Mouse (Mus musculus): ENCODE data around the gene Slit3. TPM values are rescaled to one million over a fixed set of nuclear protein-coding genes. Genes with fewer than 3 reads are reported as not detected.

Gene Slit3
- polyA plus RNA-seq, 2 experiments: 0.20 to 0.23 TPM

DNA sequence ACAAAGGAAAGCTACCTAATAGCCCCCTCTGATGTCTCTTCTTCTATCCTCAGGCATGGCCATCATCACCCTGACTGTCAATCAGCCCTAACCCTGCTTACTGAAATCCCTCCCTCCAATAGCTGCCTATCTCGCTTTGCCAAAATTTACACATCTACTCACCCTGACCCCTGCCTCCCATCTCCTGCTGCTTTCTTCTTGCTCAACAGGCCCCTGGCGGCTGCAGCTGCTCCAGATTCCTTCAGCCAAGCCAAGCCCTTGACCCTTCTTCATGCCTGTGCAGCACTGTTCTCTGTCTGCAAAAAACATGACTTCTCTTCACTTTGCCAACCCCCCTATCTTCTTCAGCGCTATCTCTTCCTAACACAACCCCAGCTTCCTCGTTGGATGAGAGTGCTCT, 245.6 kb downstream of the Slit3 start:
- Histone ChIP-seq H3K4me2 (ENCODE audit: low read depth) (no peak overlapping the region), H3K4me3 (ENCODE audit: insufficient read depth in 1 of 2, low read depth in 2 of 2, low read length in 2 of 2) (no peak overlapping the region), H3K4me1 (replicated peaks; ENCODE audit: control insufficient read depth in 2 of 2, insufficient read depth in 2 of 2, low read length in 1 of 2) (no peaks in the 10 kb centered on the region; a peak in 1 of 4 replicates), H3K9ac (replicated peaks) (no peak overlapping the region), H3K27ac (no peak overlapping the region), H3K9me3 (ENCODE audit: control insufficient read depth, low read length) (no peaks in the 10 kb centered on the region), H3K27me3 (ENCODE audit: control insufficient read depth, insufficient read depth, low read length) (no peaks in the 10 kb centered on the region), H3K36me3 (replicated peaks; ENCODE audit: control insufficient read depth, insufficient read depth, low read depth) (no peaks in the 10 kb centered on the region)
- DNase-seq (ENCODE audit: low read depth in 3 of 3, low spot score in 3 of 3) (no peak), ATAC-seq (ENCODE audit: insufficient read depth) (no peak)
- no peak for TF ChIP-seq CTCF (IDR thresholded peaks at IDR 0.05; ENCODE audit: low read depth)
- no peak for TF ChIP-seq EP300 (IDR thresholded peaks at IDR 0.05; ENCODE audit: low read depth)
- WGBS (ENCODE audit: insufficient replicate concordance): 49% methylated on average over 4 of the region's 4 CpGs

DNA sequence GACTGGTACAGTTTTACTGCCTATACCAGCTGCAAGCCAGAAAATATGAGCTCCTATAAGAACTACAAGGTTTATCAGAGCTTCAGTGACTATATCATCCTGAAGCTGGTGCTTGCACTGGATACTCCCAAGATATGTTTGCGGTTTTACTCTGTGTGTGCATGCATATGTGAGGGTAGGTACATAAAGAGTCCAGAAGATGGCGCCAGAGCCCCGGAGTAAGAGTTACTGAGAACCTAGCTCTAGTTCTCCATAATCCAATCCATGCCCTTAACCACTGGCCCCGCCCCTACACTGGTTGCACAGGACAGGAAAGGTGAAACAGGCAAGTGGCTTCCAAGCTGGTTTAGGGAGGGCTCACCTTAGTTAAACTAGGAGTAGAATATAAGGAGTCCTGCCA, 246.2 kb downstream of the Slit3 start:
- no peak overlapping the region for H3K9ac ChIP-seq (replicated peaks)
- ATAC-seq (ENCODE audit: insufficient read depth): no peak
- 58% methylated on average over 4 of the region's 4 CpGs for WGBS (ENCODE audit: insufficient replicate concordance)

DNA sequence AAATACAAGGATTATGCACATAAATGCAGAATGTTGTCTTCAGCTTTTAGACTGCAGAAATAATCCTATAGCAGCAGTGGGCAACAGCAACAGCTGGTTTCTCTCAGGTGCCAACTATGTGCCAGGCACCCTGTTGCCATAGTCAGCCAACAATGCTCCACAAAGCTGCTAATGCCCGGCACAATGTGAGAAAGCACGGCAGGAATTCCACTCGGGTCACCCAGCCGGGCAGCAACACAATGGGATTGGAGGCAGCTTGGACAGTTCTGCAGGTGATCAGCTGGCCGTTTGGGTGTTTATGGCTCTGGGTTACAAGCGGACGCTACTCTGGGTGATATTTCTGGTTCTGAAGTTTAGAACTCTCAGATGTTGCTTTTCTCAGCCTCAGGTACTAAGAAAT, 248.9 kb downstream of the Slit3 start:
- Histone ChIP-seq H3K4me3 (ENCODE audit: insufficient read depth in 1 of 2, low read depth in 2 of 2, low read length in 2 of 2) (no peak overlapping the region), H3K4me2 (ENCODE audit: low read depth) (no peak overlapping the region), H3K27ac (no peak overlapping the region), H3K36me3 (replicated peaks; ENCODE audit: control insufficient read depth, insufficient read depth, low read depth) (no peaks in the 10 kb centered on the region), H3K9me3 (ENCODE audit: control insufficient read depth, low read length) (no peaks in the 10 kb centered on the region), H3K4me1 (replicated peaks; ENCODE audit: control insufficient read depth in 2 of 2, insufficient read depth in 2 of 2, low read length in 1 of 2) (no peaks in the 10 kb centered on the region; a peak in 1 of 4 replicates), H3K27me3 (ENCODE audit: control insufficient read depth, insufficient read depth, low read length) (no peaks in the 10 kb centered on the region), H3K9ac (replicated peaks) (no peak overlapping the region)
- no peak for TF ChIP-seq EP300 (IDR thresholded peaks at IDR 0.05; ENCODE audit: low read depth)
- TF ChIP-seq CTCF (IDR thresholded peaks at IDR 0.05; ENCODE audit: low read depth): no peak
- no peak for ATAC-seq (ENCODE audit: insufficient read depth)
- no peak for DNase-seq (ENCODE audit: low read depth in 3 of 3, low spot score in 3 of 3)
- 36% methylated on average over 7 of the region's 7 CpGs for WGBS (ENCODE audit: insufficient replicate concordance)

More for the DNA sequence above, 246.2 kb downstream of the Slit3 start:
- no peak for TF ChIP-seq EP300 (IDR thresholded peaks at IDR 0.05; ENCODE audit: low read depth)
- no peak for TF ChIP-seq CTCF (IDR thresholded peaks at IDR 0.05; ENCODE audit: low read depth)
- no peaks in the 10 kb centered on the region for H3K36me3 ChIP-seq (replicated peaks; ENCODE audit: control insufficient read depth, insufficient read depth, low read depth)
- no peaks in the 10 kb centered on the region for H3K9me3 ChIP-seq (ENCODE audit: control insufficient read depth, low read length)
- H3K4me2 ChIP-seq (ENCODE audit: low read depth): no peak overlapping the region
- H3K27ac ChIP-seq: no peak overlapping the region
- no peak overlapping the region for H3K4me3 ChIP-seq (ENCODE audit: insufficient read depth in 1 of 2, low read depth in 2 of 2, low read length in 2 of 2)
- no peak for DNase-seq (ENCODE audit: low read depth in 3 of 3, low spot score in 3 of 3)
- no peaks in the 10 kb centered on the region for H3K27me3 ChIP-seq (ENCODE audit: control insufficient read depth, insufficient read depth, low read length)
- H3K4me1 ChIP-seq (replicated peaks; ENCODE audit: control insufficient read depth in 2 of 2, insufficient read depth in 2 of 2, low read length in 1 of 2): no peaks in the 10 kb centered on the region; a peak in 1 of 4 replicates

DNA sequence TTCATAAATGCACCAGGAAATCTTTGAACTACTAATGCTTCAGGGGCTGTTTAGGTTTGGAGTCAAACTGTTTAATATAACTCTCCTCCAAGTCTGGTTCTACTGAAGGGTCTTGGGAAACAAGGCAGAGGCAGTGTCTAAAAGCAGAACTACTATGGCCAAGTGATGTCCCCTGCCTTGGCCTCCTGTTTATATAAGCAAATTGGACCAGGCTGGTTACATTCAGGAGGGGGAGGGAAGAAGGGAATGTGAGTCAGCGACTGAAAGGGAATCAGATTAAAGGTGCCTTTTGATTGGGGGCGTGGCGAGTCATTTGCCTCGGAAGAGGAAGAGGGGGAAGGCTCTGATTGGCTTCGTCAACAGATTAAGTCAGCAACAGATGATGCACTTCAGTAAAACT, 249.7 kb downstream of the Slit3 start:
- H3K36me3 ChIP-seq (replicated peaks; ENCODE audit: control insufficient read depth, insufficient read depth, low read depth): no peaks in the 10 kb centered on the region
- no peak overlapping the region for H3K9ac ChIP-seq (replicated peaks)
- no peak for DNase-seq (ENCODE audit: low read depth in 3 of 3, low spot score in 3 of 3)
- H3K4me1 ChIP-seq (replicated peaks; ENCODE audit: control insufficient read depth in 2 of 2, insufficient read depth in 2 of 2, low read length in 1 of 2): no peaks in the 10 kb centered on the region; a peak in 1 of 4 replicates
- 21% methylated on average over 5 of the region's 5 CpGs for WGBS (ENCODE audit: insufficient replicate concordance)
- H3K4me2 ChIP-seq (ENCODE audit: low read depth): no peak overlapping the region
- no peak overlapping the region for H3K27ac ChIP-seq
- H3K9me3 ChIP-seq (ENCODE audit: control insufficient read depth, low read length): no peaks in the 10 kb centered on the region
- H3K27me3 ChIP-seq (ENCODE audit: control insufficient read depth, insufficient read depth, low read length): no peaks in the 10 kb centered on the region
- no peak for ATAC-seq (ENCODE audit: insufficient read depth)
- no peak for TF ChIP-seq CTCF (IDR thresholded peaks at IDR 0.05; ENCODE audit: low read depth)
- TF ChIP-seq EP300 (IDR thresholded peaks at IDR 0.05; ENCODE audit: low read depth): no peak
- no peak overlapping the region for H3K4me3 ChIP-seq (ENCODE audit: insufficient read depth in 1 of 2, low read depth in 2 of 2, low read length in 2 of 2)

DNA sequence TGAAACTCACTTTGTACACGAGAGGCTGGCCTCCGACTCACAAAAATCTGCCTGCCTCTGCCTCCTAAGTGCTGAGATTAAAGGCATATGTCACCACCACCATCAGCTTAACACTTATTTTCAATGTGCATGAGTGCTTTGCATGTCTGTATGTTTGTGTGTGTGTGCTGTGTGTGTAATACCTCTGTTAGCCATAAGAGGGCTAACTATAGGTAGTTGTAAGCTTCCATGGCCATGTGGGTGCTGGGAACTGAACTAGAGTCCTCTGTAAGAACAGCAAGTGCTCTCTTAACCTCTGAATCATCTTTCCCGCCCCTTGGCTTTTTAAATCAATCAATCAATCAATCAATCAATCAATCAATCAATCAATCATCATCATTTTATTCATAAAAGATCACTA, 251.4 kb downstream of the Slit3 start:
- 56% methylated on average over 3 of the region's 3 CpGs for WGBS (ENCODE audit: insufficient replicate concordance)
- Histone ChIP-seq H3K27me3 (ENCODE audit: control insufficient read depth, insufficient read depth, low read length) (no peaks in the 10 kb centered on the region), H3K9ac (replicated peaks) (no peak overlapping the region), H3K9me3 (ENCODE audit: control insufficient read depth, low read length) (no peaks in the 10 kb centered on the region), H3K4me1 (replicated peaks; ENCODE audit: control insufficient read depth in 2 of 2, insufficient read depth in 2 of 2, low read length in 1 of 2) (no peaks in the 10 kb centered on the region; a peak in 1 of 4 replicates), H3K36me3 (replicated peaks; ENCODE audit: control insufficient read depth, insufficient read depth, low read depth) (no peaks in the 10 kb centered on the region), H3K4me3 (ENCODE audit: insufficient read depth in 1 of 2, low read depth in 2 of 2, low read length in 2 of 2) (no peak overlapping the region), H3K27ac (no peak overlapping the region), H3K4me2 (ENCODE audit: low read depth) (no peak overlapping the region)
- TF ChIP-seq EP300 (IDR thresholded peaks at IDR 0.05; ENCODE audit: low read depth) (no peak), CTCF (IDR thresholded peaks at IDR 0.05; ENCODE audit: low read depth) (no peak)
- ATAC-seq (ENCODE audit: insufficient read depth) (no peak), DNase-seq (ENCODE audit: low read depth in 3 of 3, low spot score in 3 of 3) (no peak)

All from liver, embryonic 14.5 days (tissue).